Mouse (Mus musculus) lung, embryonic 15.5 days (tissue): Measurements from ENCODE around the gene Nphp3. TPM values are rescaled to one million over a fixed set of nuclear protein-coding genes. Genes with fewer than 3 reads are reported as not detected.

Experiments
- ATAC-seq: fragments of 200-750 bp; cut with Nextera tagmentation; 2 replicates; pipeline ENCODE4 v1.8.0; 2017; ENCODE audit warnings: moderate number of reproducible peaks, borderline replicate concordance; ENCODE audit not compliant: low FRiP score, low TSS enrichment; ENCODE audit errors: extremely low read depth
- H3K27ac ChIP-seq: fragments of 300-500 bp; sonication (generic); 2 replicates; pipeline ENCODE4 v1.5.1; 2015; ENCODE audit warnings: moderate library complexity, mild to moderate bottlenecking, inconsistent platforms
- H3K27me3 ChIP-seq: fragments of 300-500 bp; sonication (generic); 2 replicates; pipeline ENCODE4 v1.6.1; 2015; ENCODE audit warnings: inconsistent platforms
- H3K36me3 ChIP-seq: fragments of 300-500 bp; sonication (generic); 2 replicates; pipeline ENCODE4 v1.6.1; 2015; ENCODE audit warnings: inconsistent platforms
- H3K4me1 ChIP-seq: fragments of 300-500 bp; sonication (generic); 2 replicates; pipeline ENCODE4 v1.6.1; 2015; ENCODE audit warnings: inconsistent platforms
- H3K4me2 ChIP-seq: fragments of 300-500 bp; sonication (generic); 2 replicates; pipeline ENCODE4 v1.6.1; 2015; ENCODE audit warnings: inconsistent platforms, mild to moderate bottlenecking, moderate library complexity
- H3K4me3 ChIP-seq: fragments of 300-500 bp; sonication (generic); 2 replicates; pipeline ENCODE4 v1.5.1; 2015; ENCODE audit warnings: mild to moderate bottlenecking, inconsistent platforms
- H3K9ac ChIP-seq: fragments of 300-500 bp; sonication (generic); 2 replicates; pipeline ENCODE4 v1.6.1; 2015; ENCODE audit warnings: inconsistent platforms
- H3K9me3 ChIP-seq: fragments of 300-500 bp; sonication (generic); 2 replicates; pipeline ENCODE4 v1.6.1; 2016; ENCODE audit warnings: inconsistent platforms
- WGBS: fragments of 180-500 bp; shearing (Covaris S2); methylation state at CpG from one replicate; pipeline ENCODE4 v1.1.7; 2015; 5-methylcytosine and 5-hydroxymethylcytosine counted together
- polyA plus RNA-seq: library from polyadenylated mRNA; unstranded; fragments of >200 nt; fragmentation: Nextera tagmentation; extraction: Ambion mirVana; gene quantifications from 2 replicates; pipeline ENCODE4 v1.2.1, GENCODE M21; 2015

The Nphp3 gene
- polyA plus RNA-seq, 1 experiment from 2014 or later = 4.7 TPM

DNA sequence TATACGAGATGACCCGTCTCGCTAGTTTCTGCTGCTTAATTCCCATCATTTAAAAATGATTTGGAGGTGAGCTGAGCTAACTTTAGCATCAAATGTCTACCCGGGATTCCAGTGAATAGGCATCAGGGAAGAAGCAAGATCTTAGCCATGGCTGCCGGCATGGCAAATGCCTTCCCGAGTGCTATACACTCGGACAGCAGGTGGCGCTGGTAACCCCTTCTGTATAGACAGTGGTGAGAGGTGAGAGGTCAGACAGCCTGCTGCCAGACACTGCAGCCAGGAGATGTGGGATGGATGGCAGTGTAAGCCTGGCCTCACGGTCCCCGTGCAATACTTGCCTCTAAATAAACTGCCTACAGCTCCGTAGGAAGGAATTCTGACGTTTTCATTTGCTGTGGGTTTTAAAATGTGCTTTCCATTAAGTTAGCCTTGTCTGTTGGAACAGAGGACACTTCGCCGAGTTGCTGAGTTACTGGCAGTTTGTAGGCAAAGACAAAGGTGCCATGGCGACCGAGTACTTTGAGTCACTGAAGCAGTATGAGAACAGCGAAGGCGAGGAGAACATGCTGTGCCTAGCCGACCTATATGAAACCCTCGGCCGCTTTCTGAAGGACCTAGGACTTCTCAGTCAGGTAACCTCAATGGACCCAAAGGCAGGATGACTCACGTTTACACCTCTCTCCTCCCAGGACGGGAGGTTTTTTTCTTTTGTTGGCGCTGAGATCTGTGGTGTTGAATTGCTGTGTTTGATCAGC, 33.1 kb downstream of the Nphp3 start:
- WGBS = 48% methylated on average over 24 of the region's 24 CpGs
- peaks cover 28% of the 10 kb centered on the region for H3K36me3 ChIP-seq
- no peak overlapping the region for H3K4me3 ChIP-seq
- H3K9ac ChIP-seq = no peak overlapping the region
- ATAC-seq = no peak
- H3K4me2 ChIP-seq = no peak overlapping the region
- no peaks in the 10 kb centered on the region for H3K4me1 ChIP-seq
- H3K27ac ChIP-seq = no peak overlapping the region
- H3K9me3 ChIP-seq = no peaks in the 10 kb centered on the region
- no peaks in the 10 kb centered on the region for H3K27me3 ChIP-seq

DNA sequence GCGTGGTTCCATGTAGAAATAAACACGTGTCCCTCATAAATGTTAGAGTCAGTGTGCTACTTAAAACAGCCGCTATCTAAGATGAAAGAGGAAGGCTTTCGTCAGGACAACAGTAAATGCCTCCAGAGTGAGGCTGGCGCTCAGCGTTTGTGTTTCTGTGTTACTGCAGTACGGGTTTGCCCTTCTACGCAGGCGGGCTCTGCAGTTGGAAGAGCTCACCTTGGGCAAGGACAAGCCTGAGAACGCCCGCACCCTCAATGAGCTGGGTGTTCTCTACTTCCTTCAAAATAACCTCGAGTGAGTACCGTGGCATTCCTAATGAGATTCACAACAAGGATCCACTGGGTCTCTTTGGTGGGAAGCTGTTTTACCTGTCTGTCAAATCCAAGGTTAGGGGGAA, 35.9 kb downstream of the Nphp3 start:
- no peaks in the 10 kb centered on the region for H3K27me3 ChIP-seq
- H3K4me3 ChIP-seq = no peak overlapping the region
- H3K4me1 ChIP-seq = no peaks in the 10 kb centered on the region
- H3K36me3 ChIP-seq = peaks cover 26% of the 10 kb centered on the region
- no peaks in the 10 kb centered on the region for H3K9me3 ChIP-seq
- no peak for ATAC-seq
- no peak overlapping the region for H3K27ac ChIP-seq
- H3K4me2 ChIP-seq = no peak overlapping the region
- H3K9ac ChIP-seq = no peak overlapping the region
- WGBS = 87% methylated on average over 13 of the region's 13 CpGs

DNA sequence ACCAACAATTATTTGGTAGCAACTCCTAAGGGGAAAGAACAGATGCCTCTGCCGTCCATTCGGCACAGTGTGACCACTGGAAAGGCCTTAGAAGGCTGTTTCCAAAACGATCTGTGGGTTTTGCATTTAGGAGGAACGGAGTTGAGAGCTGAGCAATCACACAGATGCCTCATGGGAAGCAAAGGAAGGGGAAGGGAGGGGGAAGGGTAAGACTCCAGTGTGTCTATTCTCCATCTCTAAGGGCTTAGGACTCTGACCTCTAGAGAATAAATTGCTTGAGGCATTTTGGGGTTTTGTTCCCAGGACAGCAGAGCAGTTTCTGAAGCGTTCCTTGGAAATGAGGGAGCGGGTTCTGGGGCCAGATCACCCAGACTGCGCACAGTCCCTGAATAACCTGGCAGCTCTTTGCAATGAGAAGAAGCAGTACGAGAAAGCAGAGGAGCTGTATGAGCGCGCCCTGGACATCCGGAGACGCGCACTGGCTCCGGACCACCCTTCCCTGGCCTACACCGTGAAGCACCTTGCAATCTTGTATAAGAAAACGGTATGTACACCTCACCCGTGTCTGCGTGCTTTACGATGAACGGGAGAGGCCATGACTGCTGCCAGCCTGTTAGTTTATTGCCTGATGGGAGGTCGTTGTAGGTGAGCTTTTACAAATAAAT, 36.8 kb downstream of the Nphp3 start:
- Histone ChIP-seq H3K27ac (no peak overlapping the region), H3K4me3 (no peak overlapping the region), H3K27me3 (no peaks in the 10 kb centered on the region), H3K9me3 (no peaks in the 10 kb centered on the region), H3K9ac (no peak overlapping the region), H3K4me1 (no peaks in the 10 kb centered on the region), H3K4me2 (no peak overlapping the region), H3K36me3 (peaks cover 23% of the 10 kb centered on the region)
- WGBS = 88% methylated on average over 21 of the region's 21 CpGs
- no peak for ATAC-seq

DNA sequence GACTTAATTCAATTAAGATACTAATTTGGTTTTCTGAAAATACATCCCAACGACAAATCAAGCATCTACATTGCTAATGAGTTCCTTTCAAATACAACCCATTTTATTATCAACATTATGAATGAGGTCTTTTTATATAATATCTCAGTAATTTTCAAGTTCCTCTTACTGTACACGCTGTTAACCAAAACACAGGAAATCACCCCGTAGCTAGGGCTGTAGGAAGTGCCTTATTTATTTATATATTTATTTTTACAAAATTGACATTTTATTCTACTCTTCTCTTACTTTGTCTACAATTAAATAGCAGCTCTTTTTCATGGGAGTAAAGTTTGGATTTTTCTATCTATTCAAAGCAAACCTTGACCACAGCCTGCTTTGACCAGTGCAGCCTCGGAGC, 37.4 kb downstream of the Nphp3 start:
- H3K27ac ChIP-seq = no peak overlapping the region
- 73% methylated on average over 4 of the region's 4 CpGs for WGBS
- no peaks in the 10 kb centered on the region for H3K9me3 ChIP-seq
- H3K4me2 ChIP-seq = no peak overlapping the region
- H3K4me1 ChIP-seq = no peaks in the 10 kb centered on the region
- H3K27me3 ChIP-seq = no peaks in the 10 kb centered on the region
- H3K36me3 ChIP-seq = peaks cover 26% of the 10 kb centered on the region
- H3K9ac ChIP-seq = no peak overlapping the region
- no peak for ATAC-seq
- H3K4me3 ChIP-seq = no peak overlapping the region

GRCm38 (mm10) chr9:104040362-104040761, 38.0 kb downstream of the Nphp3 start, which contains the start of gene Gm28305:
Gene Gm28305, plus strand, starts transcription at chr9:104040662.
- Histone ChIP-seq H3K36me3 (peaks cover 26% of the 10 kb centered on the region), H3K27me3 (no peaks in the 10 kb centered on the region), H3K4me1 (no peaks in the 10 kb centered on the region), H3K9me3 (no peaks in the 10 kb centered on the region), H3K9ac (no peak within 1 kb of the TSS), H3K27ac (no peak within 1 kb of the TSS), H3K4me2 (no peak within 1 kb of the TSS), H3K4me3 (no peak within 1 kb of the TSS)
- WGBS = 58% methylated on average over 2 of the region's 2 CpGs
- ATAC-seq = no peak

DNA sequence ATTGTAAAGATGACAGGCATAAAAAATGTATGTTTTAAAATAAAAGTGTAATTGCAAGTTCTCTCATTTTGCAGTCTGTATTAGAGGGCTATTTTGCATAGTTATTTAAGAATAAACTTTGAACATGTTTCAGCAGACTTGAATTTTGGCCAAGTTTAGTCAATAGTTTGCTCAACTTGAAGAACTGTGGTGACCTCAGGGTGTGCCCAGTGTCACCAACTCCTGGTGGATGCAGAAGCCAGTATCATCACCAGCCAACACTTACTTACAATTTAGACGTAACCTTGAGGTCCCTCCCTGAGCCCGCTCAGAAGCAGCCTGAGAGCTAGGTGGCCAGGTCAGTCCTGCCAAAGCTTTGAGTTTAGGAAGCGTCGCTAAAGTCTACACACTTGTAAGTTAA, 41.3 kb downstream of the Nphp3 start:
- no peak for ATAC-seq
- no peak overlapping the region for H3K4me3 ChIP-seq
- no peak overlapping the region for H3K27ac ChIP-seq
- H3K9ac ChIP-seq = no peak overlapping the region
- no peaks in the 10 kb centered on the region for H3K27me3 ChIP-seq
- no peak overlapping the region for H3K4me2 ChIP-seq
- peaks cover 28% of the 10 kb centered on the region for H3K36me3 ChIP-seq
- WGBS = 75% methylated on average over 4 of the region's 4 CpGs
- no peaks in the 10 kb centered on the region for H3K4me1 ChIP-seq
- no peaks in the 10 kb centered on the region for H3K9me3 ChIP-seq

DNA sequence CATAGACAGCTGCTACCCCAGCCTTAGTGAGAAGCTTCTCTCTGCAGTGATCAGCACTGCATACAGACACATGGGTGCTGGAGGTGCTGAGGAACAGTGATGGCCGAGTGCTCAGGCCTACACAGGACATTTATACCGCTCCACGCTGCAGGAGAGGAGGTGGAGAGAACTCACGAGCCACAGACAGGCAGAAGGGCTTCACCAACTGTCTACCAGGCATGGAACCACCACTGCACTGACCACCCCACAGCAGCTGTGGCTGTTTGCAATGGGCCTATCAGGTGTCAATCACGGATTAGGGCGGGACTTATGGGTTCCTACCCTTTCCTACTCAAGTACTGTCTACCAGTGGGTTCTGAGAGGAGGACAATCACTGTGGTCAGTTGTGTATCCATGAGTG, 48.7 kb downstream of the Nphp3 start:
- Histone ChIP-seq H3K27ac (no peak overlapping the region), H3K4me2 (no peak overlapping the region)
- no peak for ATAC-seq

DNA sequence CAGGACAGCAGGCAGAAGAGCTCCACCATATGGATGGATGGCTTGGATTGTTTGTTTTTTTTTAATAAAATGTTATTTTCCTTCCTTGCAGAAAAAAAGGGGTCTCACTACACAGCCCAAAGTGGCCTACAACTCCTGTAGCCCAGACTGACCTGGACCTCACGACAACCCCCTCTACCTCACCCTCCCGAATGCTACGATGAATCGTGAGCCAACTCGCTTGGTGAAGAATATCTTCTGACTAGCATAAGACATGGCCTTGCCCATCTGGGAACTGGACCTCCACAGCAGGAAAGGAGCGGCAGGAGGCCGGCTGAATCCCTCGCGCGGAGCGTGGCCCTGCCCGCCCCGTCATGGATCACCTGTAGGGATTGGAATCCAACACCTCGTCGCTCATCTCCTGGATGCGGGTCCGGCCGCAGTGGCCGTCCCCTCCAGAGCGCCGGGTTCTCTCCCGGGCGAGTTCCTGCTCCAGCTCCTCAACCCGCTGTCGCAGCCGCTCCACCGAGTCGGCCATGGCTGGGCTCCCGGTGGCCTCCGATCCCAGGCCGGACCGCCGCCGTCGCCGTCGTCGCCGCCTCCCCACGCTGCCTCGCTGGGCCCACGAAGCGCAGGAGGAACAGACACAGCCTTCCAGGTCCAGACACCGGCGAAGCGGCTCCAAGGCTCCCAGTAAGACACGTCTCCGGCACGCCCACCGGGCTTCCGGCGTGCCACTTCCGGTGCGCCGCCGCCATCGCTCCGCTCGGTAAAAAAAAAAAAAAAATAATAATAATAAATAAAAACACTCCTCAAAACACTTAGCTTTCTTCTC, 60.3 kb downstream of the Nphp3 start, which contains the start of gene Uba5:
Uba5 (minus strand) TSS at position 705 of the 814 bp plus-strand sequence.
- WGBS = under 1% methylated on average over 59 of the region's 59 CpGs
- ATAC-seq = peak; percentile 74

More for the DNA sequence above, 48.7 kb downstream of the Nphp3 start:
- Histone ChIP-seq H3K9ac (no peak overlapping the region), H3K4me3 (no peak overlapping the region), H3K9me3 (no peaks in the 10 kb centered on the region), H3K36me3 (peaks cover 87% of the 10 kb centered on the region), H3K4me1 (no peaks in the 10 kb centered on the region), H3K27me3 (no peaks in the 10 kb centered on the region)
- 93% methylated on average over 6 of the region's 6 CpGs for WGBS

DNA sequence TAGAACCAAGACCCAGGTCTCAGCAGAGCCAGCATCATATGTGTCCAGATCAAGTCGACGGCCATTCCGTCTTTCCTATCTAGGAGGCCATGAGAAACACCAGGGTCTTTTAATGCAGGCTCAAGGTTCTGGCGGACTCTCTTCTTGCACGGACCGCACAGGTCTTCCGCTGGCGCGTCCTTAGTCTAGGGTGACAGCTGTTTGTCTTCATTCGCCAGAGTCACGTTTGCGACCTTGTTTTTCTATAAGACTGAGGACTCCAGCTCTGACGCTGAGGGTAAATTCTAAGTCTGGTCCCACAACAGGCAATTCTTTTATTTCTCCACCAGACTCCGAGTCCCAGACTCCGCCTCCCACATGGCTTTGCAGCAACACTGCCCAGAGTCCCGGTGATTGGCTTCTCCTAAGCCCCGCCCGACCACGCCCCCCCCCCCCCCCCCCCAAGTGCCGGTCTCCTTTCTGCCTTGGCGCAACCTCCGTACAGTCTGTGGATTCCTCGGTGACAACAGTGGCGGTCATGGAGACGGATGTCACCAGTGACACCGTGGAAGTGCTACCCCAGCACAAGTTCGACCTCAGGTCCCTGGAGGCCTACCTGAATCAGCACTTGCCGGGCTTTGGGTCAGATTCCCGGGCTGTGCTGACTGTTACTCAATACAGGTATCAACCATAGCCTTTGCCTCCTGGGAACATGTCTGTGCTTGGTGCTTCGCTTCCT, 61.1 kb downstream of the Nphp3 start, which contains the start of gene Acad11:
Acad11 (plus strand) TSS at position 134 of the 718 bp plus-strand sequence.
- Histone ChIP-seq H3K9me3 (no peaks in the 10 kb centered on the region), H3K4me1 (peaks cover 18% of the 10 kb centered on the region), H3K27me3 (no peaks in the 10 kb centered on the region), H3K4me3 (peak within 1 kb of the TSS; percentile 99), H3K36me3 (peaks cover 15% of the 10 kb centered on the region), H3K4me2 (peak within 1 kb of the TSS; percentile 89), H3K27ac (peak within 1 kb of the TSS; percentile 76), H3K9ac (peak within 1 kb of the TSS; percentile 86)
- 0% methylated on average over 30 of the region's 30 CpGs for WGBS
- peak; percentile 96 for ATAC-seq

More for the DNA sequence above, 60.3 kb downstream of the Nphp3 start, which contains the start of gene Uba5:
- Histone ChIP-seq H3K36me3 (peaks cover 22% of the 10 kb centered on the region), H3K4me2 (peak within 1 kb of the TSS; percentile 89), H3K4me3 (peak within 1 kb of the TSS; percentile 99), H3K9me3 (no peaks in the 10 kb centered on the region), H3K27me3 (no peaks in the 10 kb centered on the region), H3K4me1 (peaks cover 18% of the 10 kb centered on the region), H3K9ac (peak within 1 kb of the TSS; percentile 86), H3K27ac (peak within 1 kb of the TSS; percentile 76)

- peaks cover 13% of the 10 kb centered on the region for H3K36me3 ChIP-seq
- H3K4me3 ChIP-seq = no peak overlapping the region
- H3K27me3 ChIP-seq = no peaks in the 10 kb centered on the region
- 18% methylated on average over 1 of the region's 1 CpGs for WGBS
- H3K4me1 ChIP-seq = peaks cover 18% of the 10 kb centered on the region
- H3K9ac ChIP-seq = no peak overlapping the region
- H3K9me3 ChIP-seq = no peaks in the 10 kb centered on the region
- H3K27ac ChIP-seq = no peak overlapping the region
- no peak overlapping the region for H3K4me2 ChIP-seq
- no peak for ATAC-seq
Measured at GRCm38 (mm10) chr9:104064571-104064970, 62.2 kb downstream of the Nphp3 start.

DNA sequence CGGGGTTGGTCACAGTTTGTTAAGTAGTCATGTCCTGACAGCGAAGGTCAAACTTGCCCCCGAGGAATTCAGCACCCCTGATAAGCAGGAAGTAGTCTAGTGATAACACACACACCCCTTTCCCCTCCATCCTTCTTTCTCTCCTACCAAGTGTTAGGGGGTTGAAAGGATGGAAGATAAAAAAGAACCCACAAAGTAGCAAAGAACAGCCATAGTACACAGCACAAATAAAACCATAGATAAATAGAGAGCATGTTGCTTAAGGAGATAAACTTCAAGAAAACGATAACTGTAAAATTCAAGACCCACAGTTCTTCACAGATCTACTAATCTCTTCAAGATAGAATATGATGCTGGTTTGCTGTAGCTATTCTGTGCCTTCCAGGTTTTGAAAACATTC, 67.9 kb downstream of the Nphp3 start:
- Histone ChIP-seq H3K9me3 (no peaks in the 10 kb centered on the region), H3K4me1 (no peaks in the 10 kb centered on the region), H3K4me3 (no peak overlapping the region), H3K27ac (no peak overlapping the region), H3K4me2 (no peak overlapping the region), H3K27me3 (no peaks in the 10 kb centered on the region), H3K9ac (no peak overlapping the region), H3K36me3 (no peaks in the 10 kb centered on the region)
- ATAC-seq = no peak
- 66% methylated on average over 4 of the region's 4 CpGs for WGBS
